Mouse (Mus musculus) embryonic facial prominence, embryonic 11.5 days (tissue): ENCODE results near the gene Ccdc24. TPM values are rescaled to one million over a fixed set of nuclear protein-coding genes. Genes with fewer than 3 reads are reported as not detected.

Experiments used
- ATAC-seq: fragments of 200-750 bp; cut with Nextera tagmentation; replicated peaks from 2 replicates; pipeline ENCODE4 v1.8.0; 2017; ENCODE audit warnings: low read depth; ENCODE audit not compliant: insufficient number of reproducible peaks, low FRiP score, low TSS enrichment
- DNase-seq: peaks from one replicate; pipeline ENCODE4 v3.0.0-alpha.2; 2015; ENCODE audit warnings: low spot score
- H3K27ac ChIP-seq: fragments of 300-500 bp; sonication (generic); replicated peaks from 2 replicates; pipeline ENCODE4 v1.5.1; 2014; ENCODE audit warnings: mild to moderate bottlenecking, low read depth, low read length, control low read depth
- H3K27me3 ChIP-seq: fragments of 300-500 bp; sonication (generic); 2 replicates; pipeline ENCODE4 v1.6.1; 2014; ENCODE audit warnings: mild to moderate bottlenecking, low read length, moderate library complexity, mixed read lengths; ENCODE audit not compliant: control insufficient read depth, insufficient read depth
- H3K36me3 ChIP-seq: fragments of 300-500 bp; sonication (generic); replicated peaks from 2 replicates; pipeline ENCODE4 v1.6.1; 2014; ENCODE audit warnings: low read depth, mild to moderate bottlenecking, low read length, moderate library complexity, mixed read lengths; ENCODE audit not compliant: control insufficient read depth, insufficient read depth
- H3K4me1 ChIP-seq: fragments of 300-500 bp; sonication (generic); 2 replicates; pipeline ENCODE4 v1.6.1; 2014; ENCODE audit warnings: low read length, mixed read lengths; ENCODE audit not compliant: control insufficient read depth, insufficient read depth
- H3K4me2 ChIP-seq: fragments of 300-500 bp; sonication (generic); 2 replicates; pipeline ENCODE4 v1.6.1; 2014; ENCODE audit warnings: low read depth, mild to moderate bottlenecking, control low read depth, low read length, moderate library complexity
- H3K4me3 ChIP-seq: fragments of 300-500 bp; sonication (generic); 2 replicates; pipeline ENCODE4 v1.5.1; 2014; ENCODE audit warnings: low read depth, low read length, control low read depth
- H3K9ac ChIP-seq: fragments of 300-500 bp; sonication (generic); replicated peaks from 2 replicates; pipeline ENCODE4 v1.6.1; 2014; ENCODE audit warnings: mild to moderate bottlenecking, control low read depth, low read length
- H3K9me3 ChIP-seq: fragments of 300-500 bp; sonication (generic); replicated peaks from 2 replicates; pipeline ENCODE4 v1.6.1; 2016; ENCODE audit warnings: mild to moderate bottlenecking, low read length, inconsistent platforms, mixed read lengths; ENCODE audit not compliant: control insufficient read depth
- WGBS: fragments of 180-500 bp; shearing (Covaris S2); extraction: QIAGEN DNeasy Blood & Tissue Kit; methylation state at CpG from one replicate; pipeline ENCODE4 v1.1.7; 2014; 5-methylcytosine and 5-hydroxymethylcytosine counted together
- polyA plus RNA-seq: library from polyadenylated mRNA; unstranded; fragments of >200 nt; fragmentation: Nextera tagmentation; extraction: Ambion mirVana; gene quantifications from 2 replicates; pipeline ENCODE4 v1.2.1, GENCODE M21; 2014

Ccdc24 gene
- polyA plus RNA-seq, 1 experiment from 2014 or later = 0.86 TPM

GRCm38 (mm10) chr4:117850871-117851270, 21.5 kb downstream of the Ccdc24 start:
- no peak for ATAC-seq
- Histone ChIP-seq H3K27ac (no peak overlapping the region), H3K4me1 (no peaks in the 10 kb centered on the region), H3K9me3 (no peaks in the 10 kb centered on the region), H3K4me3 (no peak overlapping the region), H3K36me3 (no peaks in the 10 kb centered on the region), H3K27me3 (no peaks in the 10 kb centered on the region), H3K4me2 (no peak overlapping the region), H3K9ac (no peak overlapping the region)
- no peak for DNase-seq
- WGBS = 72% methylated on average over 7 of the region's 7 CpGs

DNA sequence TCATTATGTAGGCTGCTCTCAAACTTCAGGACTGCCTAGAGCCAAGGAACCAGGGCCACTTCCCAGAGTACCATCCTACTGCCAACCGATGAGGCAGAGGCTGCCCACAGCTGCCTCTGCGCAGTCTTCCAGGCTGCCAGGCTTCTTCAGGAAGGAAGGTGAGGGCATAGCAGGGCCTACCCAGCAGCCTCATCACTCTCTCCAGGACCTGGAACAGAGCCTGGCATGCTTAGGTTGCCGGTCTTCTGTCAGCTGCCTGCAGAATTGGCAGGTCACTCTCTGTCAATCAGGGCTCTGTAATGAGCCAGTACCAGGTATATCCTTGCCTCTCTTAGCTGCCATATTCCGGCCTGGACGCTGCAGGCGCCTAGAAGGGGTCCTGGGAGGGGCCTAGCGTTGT, 22.2 kb downstream of the Ccdc24 start:
- Histone ChIP-seq H3K9ac (no peak overlapping the region), H3K27me3 (no peaks in the 10 kb centered on the region), H3K27ac (no peak overlapping the region), H3K4me3 (no peak overlapping the region), H3K4me2 (no peak overlapping the region), H3K9me3 (no peaks in the 10 kb centered on the region), H3K4me1 (no peaks in the 10 kb centered on the region), H3K36me3 (no peaks in the 10 kb centered on the region)
- WGBS = 86% methylated on average over 7 of the region's 7 CpGs
- ATAC-seq (no peak), DNase-seq (no peak)

DNA sequence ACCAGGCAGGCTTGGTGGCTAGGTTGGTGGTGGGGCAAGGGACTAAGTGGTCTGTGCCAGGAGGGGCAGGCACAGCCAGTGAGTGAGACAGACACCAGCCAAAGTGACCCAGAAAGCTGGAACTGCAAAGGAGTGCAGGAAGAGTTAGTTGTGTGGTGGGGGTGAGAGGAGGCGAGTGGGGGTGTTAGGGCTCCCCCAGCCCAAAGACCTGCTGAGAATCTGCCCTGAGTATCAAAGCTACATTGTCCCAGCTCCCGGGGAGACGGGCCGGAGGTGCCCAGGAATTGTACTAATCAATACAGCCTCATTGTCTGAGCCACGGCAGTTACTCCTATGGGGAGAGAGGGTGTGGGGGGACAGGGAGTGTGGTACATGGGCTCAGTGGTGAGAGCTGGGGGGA, 22.9 kb downstream of the Ccdc24 start:
- H3K9ac ChIP-seq = no peak overlapping the region
- 43% methylated on average over 5 of the region's 5 CpGs for WGBS
- DNase-seq (no peak), ATAC-seq (no peak; the same call in 1 of the 2 replicates)
- no peaks in the 10 kb centered on the region for H3K9me3 ChIP-seq
- H3K36me3 ChIP-seq = no peaks in the 10 kb centered on the region
- no peak overlapping the region for H3K4me2 ChIP-seq
- no peak overlapping the region for H3K4me3 ChIP-seq
- no peak overlapping the region for H3K27ac ChIP-seq
- H3K4me1 ChIP-seq = no peaks in the 10 kb centered on the region
- no peaks in the 10 kb centered on the region for H3K27me3 ChIP-seq

DNA sequence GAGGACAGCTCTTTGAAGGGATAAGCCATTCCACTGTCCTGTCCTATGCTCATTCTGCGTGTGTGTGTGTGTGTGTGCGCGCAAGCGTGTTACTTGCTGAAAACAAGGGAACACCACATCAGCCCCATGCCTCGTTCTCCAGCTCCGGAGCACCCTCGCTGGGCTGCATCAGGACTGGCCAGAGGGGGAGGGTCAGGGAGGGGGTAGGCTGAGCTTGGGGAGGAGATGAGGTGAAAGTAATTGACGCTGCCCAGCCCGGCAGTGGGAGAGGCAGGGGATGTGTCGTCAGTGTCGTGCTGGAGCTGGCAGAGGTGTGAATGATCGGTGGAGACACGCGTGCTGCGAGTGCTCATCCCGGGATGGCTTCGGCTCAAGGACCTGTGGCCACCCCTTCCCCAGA, 23.3 kb downstream of the Ccdc24 start:
- H3K4me2 ChIP-seq = no peak overlapping the region
- H3K9ac ChIP-seq = no peak overlapping the region
- ATAC-seq (no peak), DNase-seq (no peak)
- no peaks in the 10 kb centered on the region for H3K9me3 ChIP-seq
- WGBS = 61% methylated on average over 17 of the region's 17 CpGs
- no peaks in the 10 kb centered on the region for H3K4me1 ChIP-seq
- H3K27me3 ChIP-seq = no peaks in the 10 kb centered on the region
- no peak overlapping the region for H3K27ac ChIP-seq
- H3K36me3 ChIP-seq = no peaks in the 10 kb centered on the region
- H3K4me3 ChIP-seq = no peak overlapping the region

GRCm38 (mm10) chr4:117847011-117847410, 25.3 kb downstream of the Ccdc24 start:
- DNase-seq (no peak), ATAC-seq (no peak)
- Histone ChIP-seq H3K36me3 (no peaks in the 10 kb centered on the region), H3K9me3 (no peaks in the 10 kb centered on the region), H3K4me2 (no peak overlapping the region), H3K4me1 (no peaks in the 10 kb centered on the region), H3K9ac (no peak overlapping the region), H3K4me3 (no peak overlapping the region), H3K27me3 (no peaks in the 10 kb centered on the region), H3K27ac (no peak overlapping the region)
- 46% methylated on average over 2 of the region's 2 CpGs for WGBS

DNA sequence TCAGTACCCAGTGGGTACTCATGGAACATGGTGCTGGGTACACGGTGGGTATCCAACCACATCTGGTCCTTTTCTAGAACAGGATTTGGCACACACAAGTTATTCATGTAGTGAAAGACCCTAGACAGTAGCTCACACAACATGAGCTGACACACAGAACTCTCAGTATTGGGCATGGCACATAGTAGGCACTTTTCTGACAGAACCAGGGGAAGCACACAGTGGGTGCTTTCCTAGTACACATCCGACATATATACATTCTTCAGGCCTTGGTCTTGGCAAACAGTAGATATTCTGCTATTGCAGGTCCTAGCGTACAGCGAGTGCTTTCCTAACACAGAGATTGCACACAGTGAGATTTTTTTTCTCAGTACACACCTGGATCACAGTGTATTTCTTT, 26.1 kb downstream of the Ccdc24 start:
- Histone ChIP-seq H3K4me1 (no peaks in the 10 kb centered on the region), H3K9ac (no peak overlapping the region), H3K27ac (no peak overlapping the region), H3K4me3 (no peak overlapping the region), H3K27me3 (no peaks in the 10 kb centered on the region), H3K4me2 (no peak overlapping the region), H3K36me3 (no peaks in the 10 kb centered on the region), H3K9me3 (no peaks in the 10 kb centered on the region)
- DNase-seq = no peak
- no peak for ATAC-seq
- 96% methylated on average over 4 of the region's 4 CpGs for WGBS

DNA sequence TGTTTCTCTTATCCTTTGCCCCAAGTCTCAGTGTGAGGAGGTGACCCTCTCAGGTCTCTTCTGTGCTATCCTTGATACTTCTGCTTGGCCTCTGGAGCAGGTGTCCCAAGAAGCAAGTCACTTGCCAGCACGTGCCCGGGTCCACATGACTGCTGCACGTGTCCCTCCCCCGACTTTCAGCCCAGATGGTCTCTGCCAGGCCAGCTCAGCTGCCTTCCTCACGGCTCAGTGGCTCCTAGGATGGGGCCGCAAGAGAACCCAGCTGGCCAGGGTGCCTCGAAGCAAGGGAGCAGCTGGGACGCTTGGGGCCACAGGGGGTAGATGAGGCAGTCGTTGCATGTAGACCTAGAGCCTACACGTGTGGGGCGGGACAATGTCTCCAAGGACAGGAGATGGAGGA, 27.0 kb downstream of the Ccdc24 start:
- Histone ChIP-seq H3K27ac (no peak overlapping the region), H3K4me1 (no peaks in the 10 kb centered on the region), H3K9ac (no peak overlapping the region), H3K27me3 (no peaks in the 10 kb centered on the region), H3K9me3 (no peaks in the 10 kb centered on the region), H3K4me3 (no peak overlapping the region), H3K4me2 (no peak overlapping the region), H3K36me3 (no peaks in the 10 kb centered on the region)
- no peak for ATAC-seq
- no peak for DNase-seq
- 84% methylated on average over 11 of the region's 11 CpGs for WGBS

- H3K4me1 ChIP-seq = no peaks in the 10 kb centered on the region
- WGBS = 88% methylated on average over 5 of the region's 5 CpGs
- no peak overlapping the region for H3K4me2 ChIP-seq
- no peak overlapping the region for H3K27ac ChIP-seq
- H3K4me3 ChIP-seq = no peak overlapping the region
- DNase-seq (no peak), ATAC-seq (no peak)
- no peak overlapping the region for H3K9ac ChIP-seq
- H3K9me3 ChIP-seq = no peaks in the 10 kb centered on the region
- H3K27me3 ChIP-seq = no peaks in the 10 kb centered on the region
- H3K36me3 ChIP-seq = no peaks in the 10 kb centered on the region
Measured at GRCm38 (mm10) chr4:117844467-117844866, 27.9 kb downstream of the Ccdc24 start.
